Mouse (Mus musculus) heart, postnatal 25 days (tissue): ENCODE measurements at regions not wholly inside any gene's neighbourhood (a gene's known extent, or its start where the extent isn't known, plus 50 kb on each side); places are given as distances from the start of the nearest gene placed in this dataset.
A peak's percentile ranks its signal among the peaks of the same experiment; 100 is the strongest.

Experiments
- DNase-seq: peaks from one replicate; pipeline ENCODE4 v3.0.0; 2022; ENCODE audit warnings: low spot score
- intact Hi-C: fragments of 180-260 bp; cut with DNase I; formaldehyde crosslinking; loops from one replicate; pipeline ENCODE4 v1.15.1; 2025

- DNase-seq, result no peak
- intact Hi-C loops, result loop anchor here (5.0 kb wide), 2 partner anchors 87 to 242 kb away; no protein-coding TSS in a partner anchor
These were observed 142.6 kb downstream of the Rybp start for GRCm38 (mm10) chr6:100144544-100145287.

GRCm38 (mm10) chr6:100143586-100144301 is 143.5 kb downstream of the Rybp start:
- intact Hi-C loops, result loop anchor here (5.0 kb wide), 2 partner anchors 86 to 241 kb away; no protein-coding TSS in a partner anchor
- peak; percentile 76 for DNase-seq

- intact Hi-C loops, result loop anchor here (5.0 kb wide), 2 partner anchors 84 to 239 kb away; no protein-coding TSS in a partner anchor
- DNase-seq, result no peak
These were observed 146.1 kb downstream of the Rybp start for GRCm38 (mm10) chr6:100141225-100141624.

GRCm38 (mm10) chr6:100140581-100141114 is 146.6 kb downstream of the Rybp start:
- no peak for DNase-seq
- intact Hi-C loops, result loop anchor here (5.0 kb wide), 2 partner anchors 83 to 238 kb away; no protein-coding TSS in a partner anchor

GRCm38 (mm10) chr6:100139809-100140208 is 147.5 kb downstream of the Rybp start:
- no peak for DNase-seq
- intact Hi-C loops, result loop anchor here (5.0 kb wide), 2 partner anchors 83 to 238 kb away; no protein-coding TSS in a partner anchor

- DNase-seq, result no peak
- intact Hi-C loops, result no loop called here
These were observed 148.6 kb downstream of the Rybp start for GRCm38 (mm10) chr6:100138659-100139058.

GRCm38 (mm10) chr6:100135177-100135576 is 152.1 kb downstream of the Rybp start:
- intact Hi-C loops, result no loop called here
- DNase-seq, result no peak

- intact Hi-C loops, result no loop called here
- DNase-seq, result no peak
These were observed 153.3 kb downstream of the Rybp start for GRCm38 (mm10) chr6:100133970-100134369.

GRCm38 (mm10) chr6:100132916-100133600 is 154.2 kb downstream of the Rybp start:
- intact Hi-C loops, result no loop called here
- no peak for DNase-seq

- DNase-seq, result peak; percentile 44
- intact Hi-C loops, result loop anchor here (5.0 kb wide), 1 partner anchor 155 kb away; no protein-coding TSS in a partner anchor
These were observed 159.8 kb downstream of the Rybp start for GRCm38 (mm10) chr6:100127221-100128143.

- intact Hi-C loops, result loop anchor here (5.0 kb wide), 1 partner anchor 154 kb away; no protein-coding TSS in a partner anchor
- DNase-seq, result no peak
These were observed 160.5 kb downstream of the Rybp start for GRCm38 (mm10) chr6:100126736-100127135.

- intact Hi-C loops, result loop anchor here (5.0 kb wide), 1 partner anchor 154 kb away; no protein-coding TSS in a partner anchor
- DNase-seq, result no peak
These were observed 161.0 kb downstream of the Rybp start for GRCm38 (mm10) chr6:100126326-100126725.

- intact Hi-C loops, result no loop called here
- no peak for DNase-seq
These were observed 166.0 kb downstream of the Rybp start for GRCm38 (mm10) chr6:100121240-100121639.

- DNase-seq, result no peak
- intact Hi-C loops, result no loop called here
These were observed 167.0 kb downstream of the Rybp start for GRCm38 (mm10) chr6:100120017-100120944.

GRCm38 (mm10) chr6:100117084-100117483 is 170.2 kb downstream of the Rybp start:
- intact Hi-C loops, result no loop called here
- DNase-seq, result no peak

- intact Hi-C loops, result no loop called here
These were observed 173.7 kb downstream of the Rybp start for GRCm38 (mm10) chr6:100113393-100114137.

GRCm38 (mm10) chr6:100110981-100111660 is 176.2 kb downstream of the Rybp start:
- intact Hi-C loops, result no loop called here
- DNase-seq, result no peak

More at GRCm38 (mm10) chr6:100113393-100114137, 173.7 kb downstream of the Rybp start:
- no peak for DNase-seq
